Mouse (Mus musculus) hindbrain, embryonic 13.5 days (tissue): ENCODE results near the gene Nlgn2. TPM values are rescaled to one million over a fixed set of nuclear protein-coding genes. Genes with fewer than 3 reads are reported as not detected.

Experiments
- ATAC-seq: fragments of 200-750 bp; cut with Nextera tagmentation; 2 replicates; pipeline ENCODE4 v1.8.0; 2017; ENCODE audit warnings: moderate TSS enrichment; ENCODE audit not compliant: low FRiP score
- H3K27ac ChIP-seq: fragments of 300-500 bp; sonication (generic); 2 replicates; pipeline ENCODE4 v1.5.1; 2015; ENCODE audit warnings: inconsistent platforms, mild to moderate bottlenecking, moderate library complexity
- H3K27me3 ChIP-seq: fragments of 300-500 bp; sonication (generic); 2 replicates; pipeline ENCODE4 v1.6.1; 2015; ENCODE audit warnings: mild to moderate bottlenecking, inconsistent platforms
- H3K36me3 ChIP-seq: fragments of 300-500 bp; sonication (generic); 2 replicates; pipeline ENCODE4 v1.6.1; 2015; ENCODE audit warnings: mild to moderate bottlenecking, inconsistent platforms
- H3K4me1 ChIP-seq: fragments of 300-500 bp; sonication (generic); replicated peaks from 2 replicates; pipeline ENCODE4 v1.6.1; 2015; ENCODE audit warnings: inconsistent platforms
- H3K4me2 ChIP-seq: fragments of 300-500 bp; sonication (generic); 2 replicates; pipeline ENCODE4 v1.6.1; 2015; ENCODE audit warnings: inconsistent platforms, mild to moderate bottlenecking, moderate library complexity
- H3K4me3 ChIP-seq: fragments of 300-500 bp; sonication (generic); 2 replicates; pipeline ENCODE4 v1.5.1; 2015; ENCODE audit warnings: mild to moderate bottlenecking, inconsistent platforms
- H3K9ac ChIP-seq: fragments of 300-500 bp; sonication (generic); 2 replicates; pipeline ENCODE4 v1.6.1; 2015; ENCODE audit warnings: mild to moderate bottlenecking, inconsistent platforms
- H3K9me3 ChIP-seq: fragments of 300-500 bp; sonication (generic); 2 replicates; pipeline ENCODE4 v1.6.1; 2016; ENCODE audit warnings: inconsistent platforms
- WGBS: fragments of 180-500 bp; shearing (Covaris S2); methylation state at CpG from one replicate; pipeline ENCODE4 v1.1.7; 2015; 5-methylcytosine and 5-hydroxymethylcytosine counted together
- polyA plus RNA-seq: library from polyadenylated mRNA; unstranded; fragments of >200 nt; fragmentation: Nextera tagmentation; extraction: Ambion mirVana; gene quantifications from 2 replicates; pipeline ENCODE4 v1.2.1, GENCODE M21; 2015

Nlgn2 gene
- polyA plus RNA-seq, 1 experiment from 2014 or later = 21.4 TPM

DNA sequence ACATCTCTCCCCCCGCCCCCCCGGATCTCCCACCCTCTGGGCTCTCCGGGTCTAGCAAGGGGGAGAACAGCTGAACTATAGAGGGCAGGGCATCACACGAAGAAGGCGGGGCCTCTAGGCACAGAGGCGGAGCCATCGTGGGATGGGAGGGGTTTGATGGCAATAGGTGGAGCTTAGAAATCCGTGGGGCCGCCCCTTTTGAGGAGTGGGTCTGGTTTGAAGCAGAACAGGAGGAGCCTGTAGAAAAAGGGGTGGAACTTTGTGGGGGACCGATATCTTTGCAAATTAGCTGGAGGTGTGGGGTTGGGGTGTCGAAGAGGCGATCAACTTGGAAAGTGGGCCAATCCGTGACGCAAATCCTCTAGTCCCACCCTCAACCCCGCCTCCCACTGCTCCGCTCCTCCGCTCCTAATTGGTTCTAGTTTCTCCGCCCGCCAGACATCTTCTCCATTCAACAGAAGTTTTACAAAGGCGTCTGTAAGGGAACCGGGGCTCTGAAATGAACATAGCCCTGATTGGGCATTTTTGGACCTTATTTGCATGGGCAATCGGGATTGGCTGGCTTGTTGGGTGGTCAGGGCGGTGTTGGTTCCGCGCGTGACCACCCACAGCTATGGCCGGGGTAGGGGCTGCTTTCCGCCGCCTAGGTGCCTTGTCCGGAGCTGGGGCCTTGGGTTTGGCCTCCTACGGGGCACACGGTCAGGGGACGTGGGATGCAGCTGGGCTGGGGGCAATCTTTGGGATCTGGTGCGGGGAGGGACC lies 549 bp upstream of the Nlgn2 start, which contains the start of gene Tmem256:
Gene Tmem256, plus strand, starts transcription at position 563 of the 762 bp plus-strand sequence.
- peak; percentile 91 for ATAC-seq
- no peaks in the 10 kb centered on the region for H3K9me3 ChIP-seq
- H3K27ac ChIP-seq = peak within 1 kb of the TSS; percentile 99
- peaks cover 8% of the 10 kb centered on the region for H3K36me3 ChIP-seq
- peak within 1 kb of the TSS; percentile 98 for H3K4me3 ChIP-seq
- no peaks in the 10 kb centered on the region for H3K27me3 ChIP-seq
- H3K9ac ChIP-seq = peak within 1 kb of the TSS; percentile 99
- H3K4me1 ChIP-seq = peaks cover 41% of the 10 kb centered on the region
- WGBS = 1% methylated on average over 34 of the region's 34 CpGs
- H3K4me2 ChIP-seq = peak within 1 kb of the TSS; percentile 99

DNA sequence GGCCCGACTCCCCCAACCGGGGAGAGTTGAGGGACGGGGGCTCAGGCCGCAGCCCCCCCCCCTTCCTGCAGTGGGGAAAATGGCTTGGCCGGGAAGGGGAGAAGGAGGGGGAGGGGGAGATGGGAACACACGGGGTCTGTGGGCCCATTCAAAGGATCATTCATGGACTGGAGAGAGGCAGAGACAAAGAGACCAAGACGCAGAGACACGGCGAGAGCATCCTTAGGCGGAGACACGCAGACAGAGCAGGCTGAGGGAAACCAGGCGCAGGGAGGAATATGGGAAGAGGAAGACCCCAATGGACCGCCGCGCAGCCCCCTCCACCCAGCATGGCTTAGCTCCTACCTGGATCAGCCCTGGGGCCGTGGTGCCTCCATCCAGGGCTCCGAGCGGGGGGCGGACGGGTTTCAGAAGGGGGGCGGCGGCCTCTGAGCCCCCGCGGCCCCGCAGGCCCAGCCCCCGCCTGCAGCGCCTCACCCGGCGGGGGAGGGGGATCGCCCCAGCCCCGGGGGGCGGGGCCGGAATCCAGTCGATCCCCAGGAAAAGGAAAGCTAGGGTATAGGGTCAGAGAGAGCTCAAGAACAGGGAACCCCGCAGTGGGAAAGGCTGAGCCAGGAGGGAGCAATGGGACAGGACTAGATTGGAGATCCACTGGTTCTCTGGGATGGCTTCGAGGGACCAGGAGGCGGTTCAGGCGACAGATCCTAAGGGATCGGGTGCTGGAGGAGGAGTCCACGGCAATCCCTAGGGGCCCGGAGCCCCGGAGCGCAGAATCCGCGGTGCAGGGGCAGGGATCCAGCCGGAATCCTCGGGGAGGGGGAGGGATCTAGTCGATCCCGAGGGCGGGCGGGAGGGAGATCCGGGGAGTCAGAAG lies 644 bp downstream of the Nlgn2 start:
- Histone ChIP-seq H3K9me3 (no peaks in the 10 kb centered on the region), H3K36me3 (peaks cover 20% of the 10 kb centered on the region), H3K4me2 (peak overlapping the region; percentile 99), H3K4me1 (peaks cover 53% of the 10 kb centered on the region), H3K27me3 (no peaks in the 10 kb centered on the region), H3K27ac (peak overlapping the region; percentile 99), H3K9ac (peak overlapping the region; percentile 99), H3K4me3 (peak overlapping the region; percentile 98)
- under 1% methylated on average over 43 of the region's 52 CpGs for WGBS
- ATAC-seq = peak; percentile 2; the same call in 1 of the 2 replicates

DNA sequence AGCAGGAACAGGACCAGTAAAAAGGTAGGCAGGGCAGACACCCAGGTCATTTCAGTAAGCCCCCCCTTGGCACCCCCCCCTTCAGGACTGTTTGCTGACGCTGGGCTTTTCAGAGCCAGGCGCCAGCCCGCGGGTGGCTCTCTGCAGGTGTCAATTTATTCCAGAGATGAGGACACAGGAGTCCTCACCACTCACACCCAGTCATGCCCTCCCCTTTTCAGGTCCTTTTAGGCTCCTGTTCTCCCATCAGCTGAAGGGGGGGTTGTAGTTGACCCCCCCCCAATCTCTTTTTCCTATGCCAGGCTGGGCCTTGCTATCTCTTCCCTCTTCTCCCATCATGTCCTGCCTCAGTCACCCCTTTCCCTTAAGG lies 1.6 kb downstream of the Nlgn2 start:
- Histone ChIP-seq H3K9ac (peak overlapping the region; percentile 99), H3K4me2 (peak overlapping the region; percentile 99), H3K27ac (peak overlapping the region; percentile 99), H3K9me3 (no peaks in the 10 kb centered on the region), H3K27me3 (no peaks in the 10 kb centered on the region), H3K4me3 (peak overlapping the region; percentile 98), H3K4me1 (peaks cover 53% of the 10 kb centered on the region), H3K36me3 (peaks cover 28% of the 10 kb centered on the region)
- ATAC-seq = no peak
- 7% methylated on average over 4 of the region's 4 CpGs for WGBS

DNA sequence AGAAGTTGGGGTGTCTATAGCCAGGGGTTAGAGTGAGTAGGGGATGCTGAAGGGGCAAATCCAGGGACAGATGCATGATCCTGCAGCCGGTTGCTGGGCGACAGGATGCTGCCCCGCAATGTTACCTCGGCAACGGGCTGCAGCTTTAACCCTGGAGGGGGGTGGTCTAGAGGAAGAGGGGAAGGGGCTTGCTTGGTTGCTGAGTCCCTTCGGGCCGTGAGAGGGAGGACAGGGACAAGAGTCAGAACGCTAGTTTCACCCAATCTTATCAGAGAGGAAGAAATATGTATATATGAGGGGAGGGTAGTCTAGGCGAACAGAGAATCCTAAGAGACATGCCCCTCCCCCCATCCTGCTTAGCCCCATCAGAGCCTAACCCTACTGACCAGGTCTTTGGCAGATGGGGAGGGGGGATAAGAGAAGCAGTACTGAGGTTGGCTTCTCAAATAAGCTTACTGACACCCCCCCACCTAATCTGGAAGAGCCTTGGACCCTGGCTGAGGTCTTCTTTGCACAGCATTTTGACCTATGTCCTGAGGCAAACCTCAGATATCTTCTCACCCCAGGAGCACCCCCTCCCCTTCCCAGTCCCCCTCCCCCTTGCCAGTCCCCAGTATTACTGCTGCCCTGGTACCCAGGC lies 2.1 kb downstream of the Nlgn2 start:
- no peak for ATAC-seq
- Histone ChIP-seq H3K9ac (peak overlapping the region; percentile 99), H3K36me3 (peaks cover 32% of the 10 kb centered on the region), H3K27me3 (no peaks in the 10 kb centered on the region), H3K4me3 (peak overlapping the region; percentile 98), H3K4me2 (peak overlapping the region; percentile 99), H3K9me3 (no peaks in the 10 kb centered on the region), H3K4me1 (peaks cover 53% of the 10 kb centered on the region), H3K27ac (peak overlapping the region; percentile 99)
- 2% methylated on average over 9 of the region's 9 CpGs for WGBS

DNA sequence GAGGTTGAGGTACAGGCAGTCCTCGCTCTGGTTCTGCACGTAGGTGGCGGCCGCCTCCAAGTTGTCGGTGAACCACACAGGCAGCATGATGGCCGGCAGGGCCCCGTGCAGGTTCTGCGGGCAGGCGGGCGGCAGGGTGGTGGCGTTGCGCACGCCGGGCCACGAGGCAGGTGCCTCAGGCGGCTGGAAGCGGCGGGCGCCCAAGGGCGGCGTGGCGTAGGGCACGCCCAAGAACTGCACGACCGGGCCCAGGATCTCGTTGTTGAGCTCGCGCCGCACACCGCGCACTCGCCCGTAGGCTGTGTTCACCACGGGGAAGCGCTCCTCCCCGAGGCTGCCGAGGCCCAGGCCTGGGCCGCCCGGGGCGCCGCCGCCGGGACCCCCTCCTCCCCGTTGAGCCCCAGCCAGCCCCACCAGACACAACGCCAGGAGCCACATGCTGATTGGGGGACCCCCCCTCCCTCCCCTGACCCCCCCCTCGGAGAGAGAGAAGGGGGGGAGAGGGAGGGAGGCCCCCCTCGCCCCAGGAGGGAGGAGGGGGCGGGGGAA lies 3.5 kb downstream of the Nlgn2 start:
- ATAC-seq = no peak
- H3K4me1 ChIP-seq = peaks cover 52% of the 10 kb centered on the region
- peaks cover 37% of the 10 kb centered on the region for H3K36me3 ChIP-seq
- WGBS = 4% methylated on average over 43 of the region's 48 CpGs
- H3K9me3 ChIP-seq = no peaks in the 10 kb centered on the region
- peak overlapping the region; percentile 98 for H3K4me3 ChIP-seq
- no peaks in the 10 kb centered on the region for H3K27me3 ChIP-seq
- peak overlapping the region; percentile 99 for H3K4me2 ChIP-seq
- peak overlapping the region; percentile 99 for H3K9ac ChIP-seq
- H3K27ac ChIP-seq = peak overlapping the region; percentile 99; the same call in 1 of the 2 replicates

DNA sequence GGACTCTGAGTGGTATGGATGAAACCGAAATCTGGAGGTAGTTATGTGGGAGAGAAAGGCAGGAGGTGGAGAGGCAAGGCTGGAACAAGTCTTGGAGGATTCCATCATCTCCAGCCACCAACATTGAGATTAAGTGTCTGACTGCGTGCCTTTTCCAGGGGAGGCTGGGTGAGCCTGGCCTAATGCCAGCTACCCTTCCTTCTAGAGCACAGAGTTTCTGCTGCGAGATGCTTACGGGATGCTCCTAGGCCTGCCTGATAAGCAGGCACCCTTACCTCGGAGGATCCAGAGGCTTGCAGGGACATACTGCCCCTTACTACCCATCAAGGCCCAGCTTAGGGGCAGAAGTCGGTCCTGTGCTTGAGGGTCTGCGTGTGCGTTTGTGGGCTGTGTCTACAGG lies 4.0 kb downstream of the Nlgn2 start:
- Histone ChIP-seq H3K27me3 (no peaks in the 10 kb centered on the region), H3K4me1 (peaks cover 52% of the 10 kb centered on the region), H3K9me3 (no peaks in the 10 kb centered on the region), H3K4me3 (peak overlapping the region; percentile 98), H3K27ac (0 out of 2 replicates have a peak overlapping the region, but pooled peaks have one; percentile 99), H3K9ac (peak overlapping the region; percentile 99), H3K36me3 (peaks cover 42% of the 10 kb centered on the region), H3K4me2 (peak overlapping the region; percentile 99)
- 52% methylated on average over 8 of the region's 8 CpGs for WGBS
- ATAC-seq = no peak

DNA sequence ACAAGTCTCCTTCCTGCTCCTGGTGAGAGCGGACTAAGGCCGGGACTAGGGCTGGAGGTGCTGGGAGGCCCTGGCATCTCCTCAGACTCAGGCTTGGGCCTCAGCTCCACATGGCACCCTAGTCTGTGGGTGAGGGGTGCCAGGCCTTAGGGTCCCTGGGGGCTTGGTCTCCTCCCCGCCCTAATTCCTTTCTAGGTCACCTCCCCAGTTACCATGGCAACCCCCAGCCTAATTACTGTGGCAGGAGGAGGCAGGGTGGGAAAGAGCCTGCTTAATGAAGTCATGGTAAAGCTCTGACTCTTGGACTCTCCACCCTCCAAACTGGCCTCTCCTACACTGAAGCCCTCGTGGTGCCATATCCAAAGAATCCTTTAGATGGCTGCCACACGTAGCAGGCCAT lies 8.8 kb downstream of the Nlgn2 start:
- Histone ChIP-seq H3K4me3 (no peak overlapping the region), H3K4me1 (peaks cover 28% of the 10 kb centered on the region), H3K4me2 (no peak overlapping the region), H3K36me3 (peaks cover 87% of the 10 kb centered on the region), H3K9me3 (no peaks in the 10 kb centered on the region), H3K9ac (peak overlapping the region; percentile 43; the same call in 1 of the 2 replicates), H3K27me3 (no peaks in the 10 kb centered on the region), H3K27ac (0 out of 2 replicates have a peak overlapping the region, but pooled peaks have one; percentile 12)
- WGBS = 63% methylated on average over 5 of the region's 5 CpGs
- no peak for ATAC-seq

DNA sequence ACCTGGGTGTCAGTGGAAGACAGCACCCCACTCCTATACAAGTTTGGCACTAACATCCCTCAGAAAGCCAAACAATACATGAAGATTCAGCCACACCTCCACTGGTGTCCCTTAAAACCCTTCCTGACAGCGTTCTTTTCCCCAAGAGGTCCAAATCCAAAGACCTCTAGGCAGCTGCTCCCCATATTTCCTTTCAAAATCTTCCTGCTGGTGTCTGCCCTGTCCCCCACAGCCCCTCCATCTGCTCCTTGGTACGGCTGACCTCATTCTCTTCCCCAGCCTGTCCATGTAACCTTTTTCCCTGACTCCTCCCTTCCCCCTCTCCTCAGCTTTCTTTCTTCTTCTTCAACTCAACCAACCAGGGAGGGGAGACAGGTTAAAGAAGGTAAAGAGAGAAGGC lies 14.1 kb downstream of the Nlgn2 start:
- no peaks in the 10 kb centered on the region for H3K9me3 ChIP-seq
- no peak overlapping the region for H3K4me2 ChIP-seq
- 68% methylated on average over 2 of the region's 2 CpGs for WGBS

DNA sequence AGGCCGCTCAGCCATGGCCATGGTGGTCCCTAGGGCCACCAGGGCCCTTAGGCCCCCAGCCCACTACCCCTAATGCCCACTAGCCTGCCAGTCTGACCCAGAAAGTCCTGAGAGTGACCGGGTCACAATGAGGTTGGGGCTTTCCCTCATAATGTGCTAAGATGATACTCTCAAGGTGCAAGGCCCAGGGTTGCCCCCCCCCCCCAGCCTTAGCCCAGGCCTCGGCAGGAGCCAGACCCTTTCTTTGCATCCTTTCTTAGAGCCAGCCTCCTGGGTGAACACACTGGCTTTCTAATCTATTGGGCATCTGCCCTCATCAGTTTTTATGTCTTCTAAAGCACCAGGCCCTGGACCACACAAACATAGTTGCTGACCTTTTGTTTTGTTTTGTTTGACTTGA lies 15.5 kb downstream of the Nlgn2 start, which contains the start of gene Spem1:
Gene Spem1, minus strand, starts transcription at position 101 of the 400 bp plus-strand sequence.
- Histone ChIP-seq H3K27ac (no peak within 1 kb of the TSS), H3K36me3 (peaks cover 31% of the 10 kb centered on the region), H3K4me3 (no peak within 1 kb of the TSS), H3K9ac (no peak within 1 kb of the TSS), H3K9me3 (no peaks in the 10 kb centered on the region), H3K27me3 (no peaks in the 10 kb centered on the region), H3K4me2 (no peak within 1 kb of the TSS), H3K4me1 (no peaks in the 10 kb centered on the region)
- no peak for ATAC-seq
- 93% methylated on average over 3 of the region's 3 CpGs for WGBS

More for the DNA sequence above, 14.1 kb downstream of the Nlgn2 start:
- no peak for ATAC-seq
- Histone ChIP-seq H3K4me3 (no peak overlapping the region), H3K27ac (no peak overlapping the region), H3K9ac (no peak overlapping the region), H3K4me1 (no peaks in the 10 kb centered on the region), H3K36me3 (peaks cover 45% of the 10 kb centered on the region), H3K27me3 (no peaks in the 10 kb centered on the region)

DNA sequence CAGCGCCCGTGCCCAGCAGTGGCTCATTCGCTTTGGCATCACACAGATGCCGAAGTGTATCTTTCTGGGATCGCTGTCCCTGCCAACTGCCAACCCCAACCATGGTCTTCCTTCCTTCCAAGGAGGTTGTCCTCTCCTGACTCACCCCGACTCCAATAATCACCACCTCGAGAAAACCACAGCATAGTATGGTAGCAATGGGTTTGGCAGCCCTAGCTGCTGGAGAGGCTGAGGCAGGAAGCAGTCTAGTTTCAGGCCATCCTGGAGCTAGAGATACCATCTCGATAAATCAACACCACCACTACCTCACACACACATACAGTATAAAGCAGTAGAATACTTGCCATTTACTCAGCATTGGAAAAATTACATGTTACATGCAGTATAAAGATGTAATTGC lies 18.7 kb downstream of the Nlgn2 start:
- Histone ChIP-seq H3K36me3 (no peaks in the 10 kb centered on the region; the same call in none of the 2 replicates), H3K4me3 (no peak overlapping the region), H3K27me3 (no peaks in the 10 kb centered on the region), H3K4me2 (no peak overlapping the region), H3K27ac (no peak overlapping the region), H3K4me1 (no peaks in the 10 kb centered on the region), H3K9ac (no peak overlapping the region), H3K9me3 (no peaks in the 10 kb centered on the region)
- no peak for ATAC-seq
- 95% methylated on average over 8 of the region's 8 CpGs for WGBS

DNA sequence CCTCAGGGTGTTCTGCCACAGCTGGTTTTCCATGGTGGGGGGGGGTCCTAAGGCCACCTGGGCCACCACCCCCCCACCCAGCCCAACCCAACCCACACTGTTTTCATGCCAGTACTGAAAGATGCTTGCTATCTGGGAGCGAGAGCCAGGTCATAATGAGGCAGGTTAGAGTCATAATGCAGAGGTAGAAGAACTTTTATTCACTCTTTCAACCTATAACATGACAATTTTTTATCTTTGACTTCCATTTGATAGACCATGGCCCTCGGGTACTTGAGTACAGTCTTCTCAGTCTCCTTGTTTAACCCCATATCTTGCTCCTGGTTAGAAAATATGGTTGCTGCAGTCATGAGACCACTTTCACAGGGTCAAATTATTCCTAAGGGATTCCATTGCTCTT lies 19.2 kb downstream of the Nlgn2 start, which contains the start of gene Spem2:
Gene Spem2, minus strand, starts transcription at position 101 of the 400 bp plus-strand sequence.
- no peaks in the 10 kb centered on the region for H3K4me1 ChIP-seq
- no peak within 1 kb of the TSS for H3K9ac ChIP-seq
- no peak for ATAC-seq
- H3K36me3 ChIP-seq = no peaks in the 10 kb centered on the region; the same call in 1 of the 2 replicates
- H3K27ac ChIP-seq = no peak within 1 kb of the TSS
- 0 out of 2 replicates have a peak, but pooled peaks cover 3% of the 10 kb centered on the region for H3K27me3 ChIP-seq
- no peak within 1 kb of the TSS for H3K4me3 ChIP-seq
- 88% methylated on average over 2 of the region's 2 CpGs for WGBS
- H3K4me2 ChIP-seq = no peak within 1 kb of the TSS
- no peaks in the 10 kb centered on the region for H3K9me3 ChIP-seq
